Mouse (Mus musculus) limb, embryonic 12.5 days (tissue): ENCODE measurements around the gene Ovgp1. TPM values are rescaled to one million over a fixed set of nuclear protein-coding genes. Genes with fewer than 3 reads are reported as not detected.

Source experiments
- ATAC-seq: fragments of 200-750 bp; cut with Nextera tagmentation; 2 replicates; pipeline ENCODE4 v1.8.0; 2017; ENCODE audit warnings: low read depth, moderate TSS enrichment; ENCODE audit not compliant: insufficient number of reproducible peaks, insufficient read depth, low FRiP score, low TSS enrichment
- H3K27ac ChIP-seq: fragments of 300-500 bp; sonication (generic); 2 replicates; pipeline ENCODE4 v1.5.1; 2016; ENCODE audit warnings: mild to moderate bottlenecking, moderate library complexity
- H3K27me3 ChIP-seq: fragments of 300-500 bp; sonication (generic); 2 replicates; pipeline ENCODE4 v1.6.1; 2016; ENCODE audit warnings: mild to moderate bottlenecking, moderate library complexity
- H3K36me3 ChIP-seq: fragments of 300-500 bp; sonication (generic); 2 replicates; pipeline ENCODE4 v1.6.1; 2016; ENCODE audit warnings: mild to moderate bottlenecking, moderate library complexity
- H3K4me1 ChIP-seq: fragments of 300-500 bp; sonication (generic); replicated peaks from 2 replicates; pipeline ENCODE4 v1.6.1; 2016
- H3K4me2 ChIP-seq: fragments of 300-500 bp; sonication (generic); 2 replicates; pipeline ENCODE4 v1.6.1; 2016; ENCODE audit warnings: mild to moderate bottlenecking, moderate library complexity
- H3K4me3 ChIP-seq: fragments of 300-500 bp; sonication (generic); replicated peaks from 2 replicates; pipeline ENCODE4 v1.5.1; 2016; ENCODE audit warnings: mild to moderate bottlenecking
- H3K9ac ChIP-seq: fragments of 300-500 bp; sonication (generic); replicated peaks from 2 replicates; pipeline ENCODE4 v1.6.1; 2016; ENCODE audit warnings: mild to moderate bottlenecking, moderate library complexity
- H3K9me3 ChIP-seq: fragments of 300-500 bp; sonication (generic); 2 replicates; pipeline ENCODE4 v1.6.1; 2016; ENCODE audit warnings: mild to moderate bottlenecking, moderate library complexity
- WGBS: fragments of 180-500 bp; shearing (Covaris S2); methylation state at CpG from one replicate; pipeline ENCODE4 v1.1.7; 2016; 5-methylcytosine and 5-hydroxymethylcytosine counted together
- polyA plus RNA-seq: library from polyadenylated mRNA; unstranded; fragments of >200 nt; fragmentation: Nextera tagmentation; extraction: Ambion mirVana; gene quantifications from 2 replicates; pipeline ENCODE4 v1.2.1, GENCODE M21; 2016

Gene Ovgp1
- polyA plus RNA-seq, result 1.7 and 1.8 TPM in 2 replicates

DNA sequence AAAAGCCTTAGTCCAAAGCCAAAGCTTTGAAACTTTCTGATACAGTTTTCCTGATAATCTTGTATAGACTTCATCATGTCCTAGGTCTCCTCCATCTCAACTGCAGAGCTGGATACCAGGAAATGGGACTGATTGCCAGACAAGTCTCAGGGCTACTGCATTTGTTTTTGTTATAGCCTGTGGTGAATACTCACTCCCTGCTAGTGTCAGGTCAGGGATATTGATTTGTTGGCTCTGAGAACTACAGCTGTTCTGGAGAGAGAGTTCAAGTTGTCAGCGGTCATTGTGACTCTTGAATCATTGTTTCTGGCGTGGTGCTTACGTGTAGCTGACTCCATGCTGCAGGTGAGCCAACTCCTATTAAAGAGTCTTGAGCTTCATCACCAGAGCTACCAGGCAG lies at the start of gene Ovgp1:
TSS of gene Ovgp1 (plus strand) at position 301 of the 400 bp plus-strand sequence.
- no peak for ATAC-seq
- no peaks in the 10 kb centered on the region for H3K9me3 ChIP-seq
- no peaks in the 10 kb centered on the region for H3K4me1 ChIP-seq
- no peak within 1 kb of the TSS for H3K9ac ChIP-seq
- 80% methylated on average over 3 of the region's 3 CpGs for WGBS
- H3K27ac ChIP-seq, result no peak within 1 kb of the TSS
- H3K36me3 ChIP-seq, result peaks cover 24% of the 10 kb centered on the region
- H3K27me3 ChIP-seq, result no peaks in the 10 kb centered on the region
- no peak within 1 kb of the TSS for H3K4me2 ChIP-seq
- H3K4me3 ChIP-seq, result no peak within 1 kb of the TSS

DNA sequence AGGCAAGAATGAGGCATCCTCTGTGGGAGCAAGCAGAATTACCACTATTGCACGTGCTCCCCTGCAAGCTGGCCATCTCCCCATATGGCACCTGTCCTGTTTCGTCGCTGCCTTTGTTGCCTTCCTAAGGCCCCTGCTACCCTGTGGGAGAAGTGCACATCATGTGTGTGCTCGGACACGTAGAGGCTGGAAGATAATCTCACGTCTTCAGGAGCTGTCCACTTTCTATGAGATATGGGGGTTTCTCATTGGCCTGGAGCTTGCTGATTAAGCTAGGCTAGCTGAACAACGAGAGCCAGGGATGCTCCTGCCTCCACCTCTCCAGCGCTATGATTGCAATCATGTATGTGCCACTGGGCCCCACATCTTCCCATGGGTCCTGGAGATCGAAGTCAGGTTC lies 48.9 kb upstream of the Ovgp1 start:
- H3K36me3 ChIP-seq, result no peaks in the 10 kb centered on the region
- H3K27me3 ChIP-seq, result no peaks in the 10 kb centered on the region
- 80% methylated on average over 9 of the region's 9 CpGs for WGBS
- no peaks in the 10 kb centered on the region for H3K9me3 ChIP-seq
- no peak overlapping the region for H3K4me3 ChIP-seq
- no peaks in the 10 kb centered on the region for H3K4me1 ChIP-seq
- H3K4me2 ChIP-seq, result no peak overlapping the region
- ATAC-seq, result no peak
- no peak overlapping the region for H3K9ac ChIP-seq
- H3K27ac ChIP-seq, result no peak overlapping the region

DNA sequence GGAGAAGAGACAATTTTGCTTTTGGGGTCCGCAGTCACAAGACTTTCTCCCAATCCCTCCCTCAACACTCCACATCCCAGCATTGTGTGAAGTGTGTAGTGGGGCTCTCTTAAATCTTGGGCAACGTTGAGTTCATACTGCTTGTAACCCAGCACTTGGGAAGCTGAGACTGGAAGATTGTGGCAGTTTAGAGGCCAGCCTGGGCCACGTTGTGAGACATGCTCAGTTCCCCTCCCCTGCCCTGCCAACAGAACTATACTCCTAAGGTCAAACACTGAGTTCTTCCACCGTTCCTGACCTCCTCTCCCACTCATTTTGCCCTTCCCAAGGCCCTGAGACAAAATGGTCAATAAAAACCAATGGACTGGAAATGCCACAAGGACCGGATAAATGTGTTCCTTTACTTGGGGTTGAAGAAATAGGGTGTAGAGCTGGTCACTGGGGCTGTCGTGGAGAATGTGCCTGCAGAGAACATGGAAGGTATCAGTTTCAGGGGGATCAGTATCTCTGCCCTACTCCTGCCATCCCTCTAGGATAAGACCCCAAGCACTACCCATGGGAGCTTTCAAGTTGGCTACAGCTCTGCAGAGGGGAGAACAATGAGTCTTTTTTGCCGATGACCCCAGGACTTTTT lies 45.8 kb upstream of the Ovgp1 start:
- no peaks in the 10 kb centered on the region for H3K4me1 ChIP-seq
- no peaks in the 10 kb centered on the region for H3K27me3 ChIP-seq
- no peak for ATAC-seq
- H3K27ac ChIP-seq, result no peak overlapping the region
- H3K4me2 ChIP-seq, result no peak overlapping the region
- H3K36me3 ChIP-seq, result no peaks in the 10 kb centered on the region
- H3K4me3 ChIP-seq, result no peak overlapping the region
- no peak overlapping the region for H3K9ac ChIP-seq
- WGBS, result 81% methylated on average over 7 of the region's 7 CpGs
- no peaks in the 10 kb centered on the region for H3K9me3 ChIP-seq

DNA sequence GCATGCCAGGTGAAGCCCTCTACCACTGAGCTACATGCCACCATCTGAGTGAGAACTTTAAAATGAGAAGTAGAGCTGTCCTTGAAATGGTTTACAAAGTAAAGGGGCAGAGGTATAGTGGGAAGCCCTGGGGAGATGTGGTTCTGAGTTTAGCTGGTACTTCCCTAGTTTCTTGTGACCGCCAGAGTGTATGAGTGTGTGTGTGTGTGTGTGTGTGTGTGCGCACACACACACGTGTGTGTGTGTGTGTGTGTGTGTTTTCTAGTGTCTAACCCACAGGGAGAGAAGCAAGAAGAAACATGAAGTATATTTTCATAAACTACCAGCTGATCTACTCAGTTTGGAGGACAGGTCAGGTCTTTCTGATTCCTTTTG lies 45.3 kb upstream of the Ovgp1 start:
- WGBS, result 89% methylated on average over 3 of the region's 3 CpGs
- no peaks in the 10 kb centered on the region for H3K36me3 ChIP-seq
- ATAC-seq, result no peak
- no peak overlapping the region for H3K4me3 ChIP-seq
- H3K4me2 ChIP-seq, result no peak overlapping the region
- no peaks in the 10 kb centered on the region for H3K9me3 ChIP-seq
- no peak overlapping the region for H3K27ac ChIP-seq
- no peak overlapping the region for H3K9ac ChIP-seq
- no peaks in the 10 kb centered on the region for H3K4me1 ChIP-seq
- no peaks in the 10 kb centered on the region for H3K27me3 ChIP-seq

DNA sequence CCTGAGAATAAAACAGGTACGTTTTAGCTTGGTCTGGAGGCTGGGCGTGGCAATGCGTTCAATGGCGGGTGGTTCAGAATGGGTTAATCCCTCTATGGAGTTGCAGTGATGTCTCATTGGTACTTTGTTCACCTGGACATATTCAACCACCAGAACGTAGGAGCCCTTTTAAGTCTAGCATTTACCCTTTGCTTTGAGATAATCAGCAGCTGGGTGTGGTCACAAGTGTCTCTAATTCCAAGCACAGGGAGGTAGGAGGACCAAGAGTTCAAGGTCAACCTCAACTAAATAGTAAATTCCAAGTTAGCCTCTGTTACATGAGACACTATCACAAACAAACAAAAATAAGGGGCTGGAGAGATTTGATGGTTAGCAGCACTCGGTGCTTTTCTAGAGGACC lies 44.7 kb upstream of the Ovgp1 start:
- Histone ChIP-seq H3K4me2 (no peak overlapping the region), H3K9me3 (no peaks in the 10 kb centered on the region), H3K4me3 (no peak overlapping the region), H3K36me3 (no peaks in the 10 kb centered on the region), H3K9ac (no peak overlapping the region), H3K27ac (no peak overlapping the region), H3K4me1 (no peaks in the 10 kb centered on the region), H3K27me3 (no peaks in the 10 kb centered on the region)
- no peak for ATAC-seq
- whole genome bisulfite sequencing, result 85% methylated on average over 6 of the region's 6 CpGs

- no peak overlapping the region for H3K9ac ChIP-seq
- H3K4me3 ChIP-seq, result no peak overlapping the region
- H3K4me1 ChIP-seq, result no peaks in the 10 kb centered on the region
- H3K36me3 ChIP-seq, result no peaks in the 10 kb centered on the region
- no peaks in the 10 kb centered on the region for H3K9me3 ChIP-seq
- WGBS, result 80% methylated on average over 7 of the region's 7 CpGs
- ATAC-seq, result no peak
- no peak overlapping the region for H3K27ac ChIP-seq
- no peak overlapping the region for H3K4me2 ChIP-seq
- H3K27me3 ChIP-seq, result no peaks in the 10 kb centered on the region
Measured at GRCm38 (mm10) chr3:105929821-105930220, 43.7 kb upstream of the Ovgp1 start.

GRCm38 (mm10) chr3:105931095-105931494 lies 42.4 kb upstream of the Ovgp1 start:
- Histone ChIP-seq H3K27me3 (no peaks in the 10 kb centered on the region), H3K4me2 (no peak overlapping the region), H3K36me3 (no peaks in the 10 kb centered on the region), H3K4me1 (no peaks in the 10 kb centered on the region), H3K9ac (no peak overlapping the region), H3K4me3 (no peak overlapping the region), H3K9me3 (no peaks in the 10 kb centered on the region), H3K27ac (no peak overlapping the region)
- no peak for ATAC-seq
- WGBS, result 89% methylated on average over 2 of the region's 2 CpGs

DNA sequence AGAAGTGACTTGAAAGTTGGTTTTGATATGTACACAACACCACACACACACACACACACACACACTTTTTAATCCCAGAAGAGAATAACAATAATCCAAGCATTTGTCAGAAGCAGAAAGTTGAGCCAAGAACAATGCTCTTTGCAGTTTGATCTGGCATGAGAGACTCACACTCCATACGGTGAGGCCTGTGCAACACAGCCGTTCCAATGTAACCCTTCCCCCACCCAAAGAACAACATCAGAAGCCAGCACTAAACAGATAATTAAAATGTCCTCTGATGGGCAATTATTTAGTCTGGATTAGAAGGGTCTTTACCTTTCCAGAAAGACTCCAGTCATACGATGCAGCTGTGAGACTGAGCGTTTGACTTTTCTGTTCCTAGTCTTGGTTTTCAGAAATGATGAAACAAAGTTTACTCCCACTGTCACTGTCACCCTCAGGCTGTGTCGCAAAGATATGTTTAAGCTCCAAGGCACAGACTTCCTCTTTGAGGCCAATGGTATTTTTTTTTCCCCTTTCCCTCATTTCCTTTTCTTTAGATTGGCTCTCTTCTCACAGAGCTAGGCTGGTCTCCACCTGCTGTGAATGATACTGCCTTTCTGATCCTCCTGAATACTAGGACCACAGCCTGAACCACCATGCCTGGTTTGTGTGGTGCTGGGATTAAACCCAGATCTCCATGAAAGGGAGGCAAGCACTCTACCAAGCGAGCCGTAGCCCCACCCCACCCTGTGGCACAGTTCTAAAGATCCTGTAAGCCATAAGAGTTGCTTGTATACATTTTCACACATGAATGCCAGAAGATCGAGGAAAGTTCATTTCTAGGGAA lies 41.1 kb upstream of the Ovgp1 start, which contains the start of gene I830077J02Rik:
TSS of gene I830077J02Rik (minus strand) at position 425 of the 832 bp plus-strand sequence.
- Histone ChIP-seq H3K9ac (no peak within 1 kb of the TSS), H3K36me3 (peaks cover 11% of the 10 kb centered on the region), H3K4me3 (no peak within 1 kb of the TSS), H3K4me2 (no peak within 1 kb of the TSS), H3K4me1 (no peaks in the 10 kb centered on the region), H3K27ac (no peak within 1 kb of the TSS), H3K9me3 (no peaks in the 10 kb centered on the region), H3K27me3 (no peaks in the 10 kb centered on the region)
- ATAC-seq, result no peak
- WGBS, result 78% methylated on average over 8 of the region's 8 CpGs

DNA sequence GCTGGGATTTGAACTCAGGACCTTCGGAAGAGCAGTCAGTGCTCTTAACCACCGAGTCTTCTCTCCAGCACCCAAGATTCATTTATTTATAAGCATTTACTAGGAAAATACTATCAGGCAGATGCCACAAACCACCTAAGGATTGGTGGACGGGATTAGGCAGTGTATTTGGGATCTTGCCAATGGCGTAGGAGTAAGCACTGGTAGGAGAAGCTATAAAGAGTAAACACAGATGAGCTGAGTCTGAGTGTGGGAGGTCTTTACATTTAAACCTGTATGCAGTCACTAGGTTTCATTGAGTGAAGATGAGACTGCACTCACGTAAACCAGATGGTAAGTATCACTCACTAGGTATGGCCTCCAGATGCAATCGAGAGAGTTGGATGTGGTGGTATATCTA lies 39.6 kb upstream of the Ovgp1 start:
- ATAC-seq, result no peak
- no peaks in the 10 kb centered on the region for H3K9me3 ChIP-seq
- peaks cover 16% of the 10 kb centered on the region for H3K36me3 ChIP-seq
- H3K9ac ChIP-seq, result no peak overlapping the region
- H3K27me3 ChIP-seq, result no peaks in the 10 kb centered on the region
- H3K4me2 ChIP-seq, result no peak overlapping the region
- no peaks in the 10 kb centered on the region for H3K4me1 ChIP-seq
- H3K4me3 ChIP-seq, result no peak overlapping the region
- 89% methylated on average over 6 of the region's 6 CpGs for WGBS
- no peak overlapping the region for H3K27ac ChIP-seq

DNA sequence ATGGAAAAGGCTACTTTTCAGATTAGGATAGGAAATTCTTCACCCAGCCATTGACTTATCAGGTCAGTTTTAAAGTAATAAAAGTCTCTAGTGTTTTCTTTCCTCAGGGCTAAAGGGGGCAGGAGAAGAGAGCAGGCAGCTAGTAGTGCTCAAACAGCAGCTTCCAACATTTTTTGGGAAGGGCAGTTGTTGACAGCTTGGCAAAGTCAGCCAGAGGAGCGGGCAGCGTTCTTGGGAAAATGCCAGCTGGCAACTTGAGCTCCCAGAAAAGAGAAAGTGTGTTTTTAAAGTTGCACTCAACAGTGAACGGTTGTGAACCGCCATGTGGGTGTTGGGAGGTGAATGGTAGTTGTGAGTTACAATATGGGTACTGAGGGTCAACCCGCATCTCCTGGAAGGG lies 38.5 kb upstream of the Ovgp1 start:
- no peak overlapping the region for H3K4me2 ChIP-seq
- ATAC-seq, result no peak
- peaks cover 21% of the 10 kb centered on the region for H3K36me3 ChIP-seq
- H3K9me3 ChIP-seq, result no peaks in the 10 kb centered on the region
- no peak overlapping the region for H3K9ac ChIP-seq
- H3K4me1 ChIP-seq, result no peaks in the 10 kb centered on the region
- no peaks in the 10 kb centered on the region for H3K27me3 ChIP-seq
- no peak overlapping the region for H3K27ac ChIP-seq
- H3K4me3 ChIP-seq, result no peak overlapping the region
- 95% methylated on average over 5 of the region's 5 CpGs for WGBS

DNA sequence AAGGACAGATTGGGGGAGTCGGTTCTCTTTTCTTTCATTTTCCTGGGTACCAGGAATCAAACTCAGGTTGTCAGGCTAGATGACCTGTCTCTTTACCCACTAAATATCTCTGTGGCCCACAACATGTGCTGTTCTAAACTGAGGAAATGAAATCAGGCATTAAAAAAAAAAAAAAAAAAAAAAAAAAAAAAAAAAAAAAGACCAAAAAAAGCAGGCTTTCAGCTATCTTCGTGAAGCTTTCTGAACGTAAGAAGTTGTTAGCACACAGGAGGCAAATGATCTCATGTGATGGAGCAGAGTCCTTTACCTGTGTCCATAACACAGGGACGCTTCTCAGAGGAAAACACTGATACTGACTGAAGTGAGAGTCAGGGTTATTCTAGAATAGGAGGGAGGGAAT lies 37.4 kb upstream of the Ovgp1 start:
- Histone ChIP-seq H3K9me3 (no peaks in the 10 kb centered on the region), H3K4me3 (no peak overlapping the region), H3K27ac (no peak overlapping the region), H3K4me2 (no peak overlapping the region), H3K36me3 (peaks cover 32% of the 10 kb centered on the region), H3K9ac (no peak overlapping the region), H3K27me3 (no peaks in the 10 kb centered on the region), H3K4me1 (no peaks in the 10 kb centered on the region)
- ATAC-seq, result no peak
- WGBS, result 84% methylated on average over 4 of the region's 4 CpGs
